Mouse (Mus musculus): ENCODE data around the gene Mocs3. TPM values are rescaled to one million over a fixed set of nuclear protein-coding genes. Genes with fewer than 3 reads are reported as not detected.

Mocs3 gene
- polyA plus RNA-seq, 1 experiment from 2014 or later: 8.2 TPM

DNA sequence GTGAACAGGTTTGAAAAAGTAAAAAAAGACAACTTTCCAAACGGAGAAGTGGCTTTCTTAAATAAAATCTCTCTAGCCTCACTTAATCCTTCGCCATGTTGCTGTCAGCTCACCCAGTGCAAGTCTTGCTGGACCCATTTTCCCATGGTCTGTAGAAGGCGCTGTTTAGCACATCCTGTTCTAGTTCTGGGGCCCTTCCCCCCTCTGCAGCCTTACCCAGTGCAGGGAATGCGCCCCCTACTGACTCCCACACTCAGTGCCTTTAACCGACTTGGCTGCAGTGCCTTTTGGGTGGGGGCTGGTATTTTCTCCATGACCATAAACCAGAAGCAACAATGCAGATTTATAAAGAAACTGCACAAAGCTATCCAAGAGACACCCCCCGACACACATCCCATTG, 25.2 kb upstream of the Mocs3 start:
- Histone ChIP-seq H3K9ac (ENCODE audit: low read length) (peak overlapping the region; percentile 100), H3K4me3 (ENCODE audit: low read depth, low read length) (peak overlapping the region; percentile 100), H3K9me3 (ENCODE audit: control insufficient read depth, low read length) (no peaks in the 10 kb centered on the region), H3K27ac (ENCODE audit: low read depth, low read length) (peak overlapping the region; percentile 99; the same call in 1 of the 2 replicates), H3K36me3 (ENCODE audit: control insufficient read depth, insufficient read depth, low read length) (peaks cover 7% of the 10 kb centered on the region), H3K4me1 (ENCODE audit: control insufficient read depth, insufficient read depth, low read length) (peaks cover 8% of the 10 kb centered on the region), H3K27me3 (ENCODE audit: control insufficient read depth, insufficient read depth, low read length) (no peaks in the 10 kb centered on the region), H3K4me2 (ENCODE audit: low read depth) (peak overlapping the region; percentile 62)
- WGBS: 11% methylated on average over 6 of the region's 6 CpGs
- ATAC-seq (ENCODE audit: insufficient read depth, low FRiP score, low TSS enrichment): 0 out of 2 replicates have a peak, but pooled peaks have one; percentile 18
- DNase-seq (ENCODE audit: low spot score): peak; percentile 89

DNA sequence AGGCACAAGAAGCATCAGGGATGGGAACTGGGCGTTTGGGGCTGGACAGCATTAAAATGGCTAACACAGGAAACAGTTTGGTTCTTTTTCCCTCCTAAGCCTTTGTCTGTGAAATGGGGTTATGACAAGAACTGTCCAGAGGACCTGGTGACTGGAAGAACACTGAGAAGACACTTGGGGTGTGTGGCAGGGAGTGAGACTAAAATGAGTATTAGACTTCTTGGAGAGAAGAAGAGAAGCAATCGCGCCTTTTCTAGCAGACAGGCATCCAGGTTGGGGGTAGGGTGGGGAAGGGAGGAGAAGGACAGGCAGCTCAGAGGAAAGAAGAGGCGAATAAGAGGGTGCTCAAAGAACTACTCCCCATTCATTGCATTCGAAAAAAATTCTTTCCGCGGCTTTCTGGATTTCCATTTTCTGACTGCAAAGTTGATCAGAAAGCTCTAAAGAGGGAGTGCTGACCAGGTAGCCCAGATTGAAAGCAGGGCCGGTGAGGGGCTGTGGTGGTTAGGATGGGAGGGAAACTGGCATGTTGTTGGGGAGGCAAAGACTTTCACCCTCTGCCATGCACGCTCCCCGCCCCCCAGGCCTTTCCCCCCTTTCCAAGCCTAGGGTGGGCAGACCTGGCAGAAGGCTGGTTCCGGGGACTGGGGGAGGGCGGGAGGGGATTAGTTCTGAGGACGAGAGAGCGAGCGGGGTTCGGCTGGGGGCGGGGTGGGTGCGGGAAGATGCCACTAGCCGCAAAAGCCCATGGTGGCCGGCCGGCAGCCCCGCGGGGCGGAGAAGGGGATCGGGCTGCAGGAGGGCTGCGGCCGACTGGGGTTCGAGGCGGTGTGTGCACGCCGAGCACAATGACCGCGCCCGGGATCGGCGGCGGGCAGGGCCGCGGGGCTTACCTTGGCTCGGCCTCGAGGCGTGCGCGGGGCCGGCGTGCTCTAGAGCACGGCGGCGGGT, 24.5 kb upstream of the Mocs3 start:
- peak overlapping the region; percentile 62 for H3K4me2 ChIP-seq (ENCODE audit: low read depth)
- peak overlapping the region; percentile 100 for H3K4me3 ChIP-seq (ENCODE audit: low read depth, low read length)
- H3K36me3 ChIP-seq (ENCODE audit: control insufficient read depth, insufficient read depth, low read length): peaks cover 7% of the 10 kb centered on the region
- no peaks in the 10 kb centered on the region for H3K9me3 ChIP-seq (ENCODE audit: control insufficient read depth, low read length)
- H3K4me1 ChIP-seq (ENCODE audit: control insufficient read depth, insufficient read depth, low read length): peaks cover 8% of the 10 kb centered on the region
- ATAC-seq (ENCODE audit: insufficient read depth, low FRiP score, low TSS enrichment): 0 out of 2 replicates have a peak, but pooled peaks have one; percentile 17
- peak; percentile 45 for DNase-seq (ENCODE audit: low spot score)
- no peaks in the 10 kb centered on the region for H3K27me3 ChIP-seq (ENCODE audit: control insufficient read depth, insufficient read depth, low read length)
- H3K9ac ChIP-seq (ENCODE audit: low read length): peak overlapping the region; percentile 100
- 0% methylated on average over 40 of the region's 49 CpGs for WGBS
- peak overlapping the region; percentile 99 for H3K27ac ChIP-seq (ENCODE audit: low read depth, low read length)

DNA sequence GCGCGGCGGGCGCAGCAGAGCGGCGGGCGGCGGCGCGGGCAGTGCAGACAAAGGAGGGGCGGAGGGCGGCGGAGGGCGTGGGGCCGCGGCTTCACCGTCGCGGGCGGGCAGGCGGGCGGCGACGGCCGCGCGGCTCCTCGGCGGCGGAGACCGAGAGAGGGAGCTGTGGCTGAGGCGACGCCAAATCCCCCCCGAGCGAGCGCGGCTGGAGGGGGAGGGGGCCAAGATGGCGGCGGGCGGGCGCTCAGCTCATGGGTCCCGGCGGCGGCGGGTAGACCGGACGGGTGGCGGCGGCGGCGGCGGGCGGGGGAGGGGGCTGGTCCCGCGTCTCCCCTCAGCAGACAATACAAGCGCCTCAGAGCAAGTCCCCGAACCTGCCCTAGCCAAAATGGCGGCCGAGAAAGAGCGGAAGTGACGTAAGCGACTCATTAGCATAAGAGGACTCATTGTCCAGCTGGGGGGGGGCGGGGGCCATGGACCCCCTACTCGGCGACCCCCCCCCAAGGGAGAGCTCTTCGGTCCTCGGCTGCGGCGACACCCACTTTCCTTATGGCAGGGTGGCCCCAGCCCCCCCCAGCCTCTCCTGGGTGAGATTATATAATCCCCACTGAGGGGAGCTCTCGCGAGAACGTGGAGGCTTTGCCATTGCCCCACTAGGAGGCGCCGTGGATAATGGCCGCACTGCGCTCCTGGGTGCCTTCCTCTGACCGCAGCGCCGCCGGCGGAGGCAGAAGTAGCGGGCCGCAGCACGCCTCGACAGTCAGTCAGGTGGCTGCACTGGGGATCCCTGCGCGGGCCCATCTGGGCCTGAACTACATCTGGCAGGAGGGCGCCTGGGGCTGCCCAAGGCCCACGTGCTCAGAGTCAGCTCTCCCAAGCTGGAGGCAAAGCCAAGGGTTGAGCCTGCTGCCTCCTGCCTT, 23.4 kb upstream of the Mocs3 start, which contains the start of gene Adnp:
TSS of gene Adnp (minus strand) at position 388 of the 920 bp plus-strand sequence.
- under 1% methylated on average over 39 of the region's 89 CpGs for WGBS
- peaks cover 7% of the 10 kb centered on the region for H3K36me3 ChIP-seq (ENCODE audit: control insufficient read depth, insufficient read depth, low read length)

DNA sequence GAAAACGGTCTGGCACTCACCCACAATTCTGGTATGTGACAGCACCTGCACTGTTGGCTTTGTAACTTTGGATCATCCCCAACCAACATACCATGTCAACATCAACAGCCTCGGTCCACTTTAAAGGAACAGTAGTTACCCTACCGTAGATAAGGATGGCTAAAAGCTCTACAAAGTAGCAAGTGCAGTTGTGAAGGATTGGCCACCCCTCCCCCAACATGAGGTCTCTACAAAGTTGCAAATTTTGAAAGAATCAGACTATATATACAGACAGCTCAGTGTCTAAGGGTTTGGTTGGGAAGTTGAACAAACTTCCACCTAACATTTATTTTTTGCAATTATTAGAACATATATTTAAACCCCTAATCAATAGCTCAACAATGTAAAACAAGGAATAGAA, 22.5 kb upstream of the Mocs3 start:
- no peaks in the 10 kb centered on the region for H3K9me3 ChIP-seq (ENCODE audit: control insufficient read depth, low read length)
- no peak for ATAC-seq (ENCODE audit: insufficient read depth, low FRiP score, low TSS enrichment)
- no peak for DNase-seq (ENCODE audit: low spot score)
- WGBS: 92% methylated on average over 3 of the region's 3 CpGs
- peaks cover 8% of the 10 kb centered on the region for H3K4me1 ChIP-seq (ENCODE audit: control insufficient read depth, insufficient read depth, low read length)
- no peak overlapping the region for H3K9ac ChIP-seq (ENCODE audit: low read length)
- H3K4me3 ChIP-seq (ENCODE audit: low read depth, low read length): no peak overlapping the region
- no peaks in the 10 kb centered on the region for H3K27me3 ChIP-seq (ENCODE audit: control insufficient read depth, insufficient read depth, low read length)
- H3K27ac ChIP-seq (ENCODE audit: low read depth, low read length): 0 out of 2 replicates have a peak overlapping the region, but pooled peaks have one; percentile 99
- peaks cover 9% of the 10 kb centered on the region for H3K36me3 ChIP-seq (ENCODE audit: control insufficient read depth, insufficient read depth, low read length)
- H3K4me2 ChIP-seq (ENCODE audit: low read depth): no peak overlapping the region

More for the DNA sequence above, 23.4 kb upstream of the Mocs3 start, which contains the start of gene Adnp:
- peaks cover 8% of the 10 kb centered on the region for H3K4me1 ChIP-seq (ENCODE audit: control insufficient read depth, insufficient read depth, low read length)
- peak within 1 kb of the TSS; percentile 100 for H3K9ac ChIP-seq (ENCODE audit: low read length)
- H3K27ac ChIP-seq (ENCODE audit: low read depth, low read length): peak within 1 kb of the TSS; percentile 99
- peak within 1 kb of the TSS; percentile 100 for H3K4me3 ChIP-seq (ENCODE audit: low read depth, low read length)
- ATAC-seq (ENCODE audit: insufficient read depth, low FRiP score, low TSS enrichment) (peak; percentile 90), DNase-seq (ENCODE audit: low spot score) (peak; percentile 98)
- H3K9me3 ChIP-seq (ENCODE audit: control insufficient read depth, low read length): no peaks in the 10 kb centered on the region
- peak within 1 kb of the TSS; percentile 62 for H3K4me2 ChIP-seq (ENCODE audit: low read depth)
- H3K27me3 ChIP-seq (ENCODE audit: control insufficient read depth, insufficient read depth, low read length): no peaks in the 10 kb centered on the region

DNA sequence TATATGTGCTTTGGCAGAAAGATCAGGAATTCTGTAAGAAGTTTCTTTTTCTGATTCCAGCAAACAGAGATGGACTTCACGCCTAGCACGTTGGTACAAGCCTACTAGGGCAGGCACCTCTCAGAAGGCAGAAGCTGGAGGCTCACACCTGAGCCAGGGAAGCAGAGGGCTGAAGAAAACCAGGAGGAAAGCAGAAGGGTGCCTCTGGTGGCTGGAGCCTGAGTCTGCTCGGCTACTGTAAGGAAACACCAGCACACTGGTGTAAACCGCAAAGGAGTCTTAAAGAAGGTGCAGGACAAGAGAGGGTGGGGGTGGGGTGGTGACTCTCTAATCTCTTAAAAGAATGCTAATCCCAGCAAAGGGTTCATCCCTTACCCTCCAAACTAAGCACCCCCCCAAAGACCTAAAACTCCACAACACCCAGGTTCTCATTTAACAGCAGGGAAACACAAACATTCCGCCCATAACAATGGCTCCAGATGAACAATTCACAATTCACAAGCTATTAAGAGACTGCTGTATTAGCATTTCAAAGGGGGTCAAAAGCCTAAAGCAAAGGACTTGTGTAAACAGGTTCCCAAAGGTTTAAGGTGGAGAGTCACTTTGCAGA, 16.5 kb upstream of the Mocs3 start:
- H3K36me3 ChIP-seq (ENCODE audit: control insufficient read depth, insufficient read depth, low read length): peaks cover 8% of the 10 kb centered on the region
- DNase-seq (ENCODE audit: low spot score): no peak
- H3K4me3 ChIP-seq (ENCODE audit: low read depth, low read length): no peak overlapping the region
- no peak overlapping the region for H3K9ac ChIP-seq (ENCODE audit: low read length)
- H3K27me3 ChIP-seq (ENCODE audit: control insufficient read depth, insufficient read depth, low read length): no peaks in the 10 kb centered on the region
- no peak overlapping the region for H3K4me2 ChIP-seq (ENCODE audit: low read depth)
- no peak overlapping the region for H3K27ac ChIP-seq (ENCODE audit: low read depth, low read length)
- WGBS: 36% methylated on average over 5 of the region's 5 CpGs
- no peaks in the 10 kb centered on the region for H3K9me3 ChIP-seq (ENCODE audit: control insufficient read depth, low read length)
- ATAC-seq (ENCODE audit: insufficient read depth, low FRiP score, low TSS enrichment): no peak
- no peaks in the 10 kb centered on the region for H3K4me1 ChIP-seq (ENCODE audit: control insufficient read depth, insufficient read depth, low read length)

DNA sequence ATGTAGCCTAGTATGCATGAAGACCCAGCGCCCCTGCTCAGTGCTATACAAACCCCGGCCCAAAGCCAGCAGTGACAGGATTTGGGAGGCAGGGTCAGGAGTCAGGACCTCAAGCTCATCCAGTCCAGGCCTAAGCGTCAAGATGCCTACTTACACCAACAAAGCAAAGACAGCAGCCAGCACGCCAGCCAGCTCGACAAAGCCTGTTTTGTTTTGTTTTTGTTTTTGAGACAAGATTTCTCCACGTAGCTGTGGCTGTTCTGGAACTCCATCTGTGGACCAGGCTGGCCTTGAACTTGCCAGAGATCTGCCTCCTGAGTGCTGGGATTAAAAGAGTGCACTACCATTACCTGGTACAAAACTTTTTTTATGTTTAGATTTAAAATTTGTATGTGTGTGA, 7.1 kb upstream of the Mocs3 start:
- DNase-seq (ENCODE audit: low spot score): no peak
- no peak overlapping the region for H3K9ac ChIP-seq (ENCODE audit: low read length)
- H3K27ac ChIP-seq (ENCODE audit: low read depth, low read length): no peak overlapping the region
- H3K27me3 ChIP-seq (ENCODE audit: control insufficient read depth, insufficient read depth, low read length): no peaks in the 10 kb centered on the region
- no peak overlapping the region for H3K4me3 ChIP-seq (ENCODE audit: low read depth, low read length)
- H3K9me3 ChIP-seq (ENCODE audit: control insufficient read depth, low read length): no peaks in the 10 kb centered on the region
- no peak overlapping the region for H3K4me2 ChIP-seq (ENCODE audit: low read depth)
- ATAC-seq (ENCODE audit: insufficient read depth, low FRiP score, low TSS enrichment): no peak
- 96% methylated on average over 6 of the region's 6 CpGs for WGBS
- no peaks in the 10 kb centered on the region for H3K4me1 ChIP-seq (ENCODE audit: control insufficient read depth, insufficient read depth, low read length)
- H3K36me3 ChIP-seq (ENCODE audit: control insufficient read depth, insufficient read depth, low read length): peaks cover 13% of the 10 kb centered on the region

DNA sequence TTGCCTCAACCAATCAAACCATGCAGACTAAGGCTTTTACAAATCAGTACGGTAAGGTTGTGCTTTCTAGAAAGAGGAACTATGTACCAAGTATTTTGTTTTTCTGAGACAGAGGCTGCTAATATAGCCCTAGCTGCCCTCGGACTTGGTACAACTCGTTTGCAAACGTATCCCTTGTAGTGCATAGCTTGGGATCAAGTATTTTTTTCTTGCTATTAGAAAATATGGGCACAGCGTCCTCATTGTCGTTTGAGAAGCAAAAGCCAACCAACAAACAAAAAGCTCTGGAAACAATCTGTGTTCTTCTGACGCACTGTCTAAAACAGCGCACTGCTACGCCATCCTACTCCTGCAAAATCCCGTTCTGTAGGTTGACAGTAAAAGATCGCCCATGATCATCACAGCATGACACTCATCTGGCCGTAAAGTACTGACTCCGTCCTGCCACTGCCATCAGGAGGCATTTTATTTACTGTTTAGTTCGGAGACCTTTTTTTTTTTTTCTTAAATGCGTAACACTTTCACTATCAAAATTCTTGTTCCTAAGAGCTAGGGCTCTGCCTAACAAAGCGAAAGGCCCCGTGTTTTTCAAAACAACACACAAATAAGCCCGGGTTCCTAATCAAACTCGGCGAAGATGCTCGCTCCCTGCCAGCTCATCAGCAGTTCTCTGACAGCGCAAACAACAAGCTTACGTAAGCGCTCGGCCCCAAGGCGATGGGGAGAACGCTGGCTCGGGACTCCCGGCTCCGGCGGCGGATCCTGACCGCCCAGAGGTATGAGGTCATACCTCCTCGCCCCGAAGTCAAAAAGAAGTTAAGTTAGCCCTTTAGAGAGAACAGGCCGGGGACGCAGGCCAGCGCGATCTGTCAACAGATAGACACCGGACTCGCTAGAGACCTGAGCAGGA, 1.1 kb upstream of the Mocs3 start:
- DNase-seq (ENCODE audit: low spot score) (peak; percentile 28), ATAC-seq (ENCODE audit: insufficient read depth, low FRiP score, low TSS enrichment) (0 out of 2 replicates have a peak, but pooled peaks have one; percentile 11)
- Histone ChIP-seq H3K9ac (ENCODE audit: low read length) (peak overlapping the region; percentile 87), H3K4me2 (ENCODE audit: low read depth) (peak overlapping the region; percentile 90), H3K27me3 (ENCODE audit: control insufficient read depth, insufficient read depth, low read length) (no peaks in the 10 kb centered on the region), H3K4me1 (ENCODE audit: control insufficient read depth, insufficient read depth, low read length) (peaks cover 15% of the 10 kb centered on the region), H3K36me3 (ENCODE audit: control insufficient read depth, insufficient read depth, low read length) (peaks cover 8% of the 10 kb centered on the region), H3K27ac (ENCODE audit: low read depth, low read length) (peak overlapping the region; percentile 75; the same call in 1 of the 2 replicates), H3K9me3 (ENCODE audit: control insufficient read depth, low read length) (no peaks in the 10 kb centered on the region), H3K4me3 (ENCODE audit: low read depth, low read length) (peak overlapping the region; percentile 100)
- 19% methylated on average over 41 of the region's 41 CpGs for WGBS

All from neural tube, embryonic 11.5 days (tissue).